Mouse (Mus musculus): Measurements from ENCODE around the gene Noc4l.

GRCm38 (mm10) chr5:110698617-110699016 lies 45.4 kb upstream of the Noc4l start:
- TF ChIP-seq POLR2A (IDR thresholded peaks at IDR 0.05; ENCODE audit: control insufficient read depth in 1 of 2, insufficient read depth in 1 of 2, low read depth in 1 of 2, low read length in 2 of 2, poor library complexity in 1 of 2), result no peak
- TF ChIP-seq CTCF (IDR thresholded peaks at IDR 0.05 in 2 of 3, conservative IDR thresholded peaks at IDR 0.05 in 1 of 3; ENCODE audit: control insufficient read depth in 1 of 3, insufficient read depth in 1 of 3, low read depth in 2 of 3, low read length in 3 of 3, poor library complexity in 1 of 3, severe bottlenecking in 1 of 3), result no peak
- TF ChIP-seq RAD21 (IDR thresholded peaks at IDR 0.05; ENCODE audit: low read depth, low read length), result no peak
- no peak for TF ChIP-seq MAZ (IDR thresholded peaks at IDR 0.05; ENCODE audit: low read depth, low read length)
- no peak for TF ChIP-seq MAFK (IDR thresholded peaks at IDR 0.05; ENCODE audit: borderline replicate concordance, low read depth, low read length)
- TF ChIP-seq TCF12 (IDR thresholded peaks at IDR 0.05; ENCODE audit: low read depth, low read length), result no peak
- no peak for TF ChIP-seq NELFE (IDR thresholded peaks at IDR 0.05; ENCODE audit: low read depth, low read length)
- TF ChIP-seq MAX (IDR thresholded peaks at IDR 0.05; ENCODE audit: low read length), result no peak
